Mouse (Mus musculus) adrenal gland, postnatal 25 days (tissue): ENCODE data around the gene Man2a1. TPM values are rescaled to one million over a fixed set of nuclear protein-coding genes. Genes with fewer than 3 reads are reported as not detected.

ENCODE experiments used
- DNase-seq: peaks from one replicate; pipeline ENCODE4 v3.0.0; 2021; ENCODE audit warnings: mixed read lengths
- total RNA-seq: library from RNA; stranded (reverse); gene quantifications from 2 replicates; pipeline ENCODE4 v1.2.3, GENCODE M21; 2021

The Man2a1 gene
- total RNA-seq, 1 experiment from 2014 or later: 176 TPM

- no peak for DNase-seq
Measured at GRCm38 (mm10) chr17:64707529-64707928, 107.0 kb downstream of the Man2a1 start.

- peak; percentile 23 for DNase-seq
Measured at GRCm38 (mm10) chr17:64716318-64716717, 115.8 kb downstream of the Man2a1 start.

GRCm38 (mm10) chr17:64719760-64720159 is 119.2 kb downstream of the Man2a1 start:
- no peak for DNase-seq

- DNase-seq: no peak
Measured at GRCm38 (mm10) chr17:64721112-64721511, 120.6 kb downstream of the Man2a1 start.

GRCm38 (mm10) chr17:64723162-64723561 is 122.6 kb downstream of the Man2a1 start:
- DNase-seq: no peak

- no peak for DNase-seq
Measured at GRCm38 (mm10) chr17:64725214-64725613, 124.7 kb downstream of the Man2a1 start.

GRCm38 (mm10) chr17:64726032-64726431 is 125.5 kb downstream of the Man2a1 start:
- no peak for DNase-seq

- no peak for DNase-seq
Measured at GRCm38 (mm10) chr17:64735492-64735891, 135.0 kb downstream of the Man2a1 start.

GRCm38 (mm10) chr17:64737918-64738317 is 137.4 kb downstream of the Man2a1 start:
- DNase-seq: no peak

- DNase-seq: no peak
Measured at GRCm38 (mm10) chr17:64739129-64739528, 138.6 kb downstream of the Man2a1 start.

GRCm38 (mm10) chr17:64742715-64743605 is 142.4 kb downstream of the Man2a1 start:
- no peak for DNase-seq

- DNase-seq: no peak
Measured at GRCm38 (mm10) chr17:64743606-64744300, 143.2 kb downstream of the Man2a1 start.

- DNase-seq: no peak
Measured at GRCm38 (mm10) chr17:64746637-64747225, 146.2 kb downstream of the Man2a1 start.

- DNase-seq: no peak
Measured at GRCm38 (mm10) chr17:64747461-64747860, 146.9 kb downstream of the Man2a1 start.

- DNase-seq: no peak
Measured at GRCm38 (mm10) chr17:64748131-64748530, 147.6 kb downstream of the Man2a1 start.

GRCm38 (mm10) chr17:64749146-64749545 is 148.6 kb downstream of the Man2a1 start:
- DNase-seq: no peak

- DNase-seq: no peak
Measured at GRCm38 (mm10) chr17:64751249-64751648, 150.7 kb downstream of the Man2a1 start.

- no peak for DNase-seq
Measured at GRCm38 (mm10) chr17:64752126-64753019, 151.8 kb downstream of the Man2a1 start.

GRCm38 (mm10) chr17:64753507-64753906 is 153.0 kb downstream of the Man2a1 start:
- no peak for DNase-seq

- no peak for DNase-seq
Measured at GRCm38 (mm10) chr17:64754142-64754863, 153.8 kb downstream of the Man2a1 start.

GRCm38 (mm10) chr17:64755191-64755590 is 154.7 kb downstream of the Man2a1 start:
- DNase-seq: no peak
